Mouse (Mus musculus) olfactory bulb, adult 2 months (tissue): ENCODE data around the gene Ctnnbl1.

Experiments
- CTCF ChIP-seq: fragments of 200-500 bp; IDR thresholded peaks from 2 replicates; pipeline ENCODE4 v1.5.1; 2012; ENCODE audit warnings: low read depth, mild to moderate bottlenecking, low read length, moderate library complexity; ENCODE audit not compliant: insufficient read depth
- POLR2A ChIP-seq: fragments of 200-500 bp; IDR thresholded peaks from 2 replicates; pipeline ENCODE4 v1.6.1; 2012; ENCODE audit warnings: mild to moderate bottlenecking, low read depth, low read length, moderate library complexity; ENCODE audit not compliant: insufficient read depth

DNA sequence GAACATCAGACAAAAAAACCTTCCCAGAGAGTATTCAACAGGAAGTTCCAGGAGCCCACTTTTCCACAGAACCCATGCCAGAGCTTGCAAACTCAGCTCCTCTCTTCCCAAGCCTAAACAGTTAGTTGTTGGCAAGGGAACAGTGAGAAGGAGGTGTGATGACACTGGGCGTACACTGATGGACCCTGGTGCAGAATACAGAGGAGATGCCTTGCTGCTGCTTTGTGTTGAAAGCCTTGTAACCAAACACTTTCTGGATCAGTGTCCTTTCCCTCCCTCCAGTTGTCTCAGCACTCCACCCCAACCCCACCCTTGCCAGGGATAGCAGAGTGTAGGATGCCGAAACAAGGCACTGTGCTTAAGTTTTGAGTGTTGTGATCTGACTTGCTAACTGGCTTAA lies 107.5 kb downstream of the Ctnnbl1 start:
- TF ChIP-seq POLR2A (no peak), CTCF (no peak)
